Mouse (Mus musculus) liver, embryonic 16.5 days (tissue): ENCODE results near the gene Clk2. TPM values are rescaled to one million over a fixed set of nuclear protein-coding genes. Genes with fewer than 3 reads are reported as not detected.

ENCODE experiments used
- ATAC-seq: fragments of 200-750 bp; cut with Nextera tagmentation; 2 replicates; pipeline ENCODE4 v1.8.0; 2017; ENCODE audit warnings: low read depth, mild to moderate bottlenecking, moderate number of reproducible peaks, moderate library complexity
- H3K27ac ChIP-seq: fragments of 300-500 bp; sonication (generic); 2 replicates; pipeline ENCODE4 v1.5.1; 2014; ENCODE audit warnings: mild to moderate bottlenecking, low read length
- H3K27me3 ChIP-seq: fragments of 300-500 bp; sonication (generic); 2 replicates; pipeline ENCODE4 v1.6.1; 2014; ENCODE audit warnings: low read depth, low read length, mixed read lengths; ENCODE audit not compliant: control insufficient read depth, insufficient read depth
- H3K36me3 ChIP-seq: fragments of 300-500 bp; sonication (generic); 2 replicates; pipeline ENCODE4 v1.6.1; 2014; ENCODE audit warnings: mild to moderate bottlenecking; ENCODE audit not compliant: control insufficient read depth, insufficient read depth
- H3K4me1 ChIP-seq: fragments of 300-500 bp; sonication (generic); 2 replicates; pipeline ENCODE4 v1.6.1; 2014; ENCODE audit warnings: low read depth, low read length, mixed read lengths; ENCODE audit not compliant: control insufficient read depth
- H3K4me2 ChIP-seq: fragments of 300-500 bp; sonication (generic); 2 replicates; pipeline ENCODE4 v1.6.1; 2014; ENCODE audit warnings: low read depth, low read length, mixed read lengths
- H3K4me3 ChIP-seq: fragments of 300-500 bp; sonication (generic); 2 replicates; pipeline ENCODE4 v1.5.1; 2014; ENCODE audit warnings: low read depth, mild to moderate bottlenecking, low read length
- H3K9ac ChIP-seq: fragments of 300-500 bp; sonication (generic); 2 replicates; pipeline ENCODE4 v1.6.1; 2014; ENCODE audit warnings: low read depth, low read length
- H3K9me3 ChIP-seq: fragments of 300-500 bp; sonication (generic); replicated peaks from 2 replicates; pipeline ENCODE4 v1.6.1; 2016; ENCODE audit warnings: low read length; ENCODE audit not compliant: control insufficient read depth
- WGBS: fragments of 180-500 bp; shearing (Covaris S2); extraction: QIAGEN DNeasy Blood & Tissue Kit; methylation state at CpG from one replicate; pipeline ENCODE4 v1.1.7; 2014; ENCODE audit not compliant: insufficient replicate concordance; 5-methylcytosine and 5-hydroxymethylcytosine counted together
- polyA plus RNA-seq: library from polyadenylated mRNA; unstranded; fragments of >200 nt; fragmentation: Nextera tagmentation; extraction: Ambion mirVana; gene quantifications from 2 replicates; pipeline ENCODE4 v1.2.1, GENCODE M21; 2015

Gene Clk2
- polyA plus RNA-seq, 1 experiment from 2014 or later: 8.4 TPM

- Histone ChIP-seq H3K9ac (no peak overlapping the region), H3K9me3 (no peaks in the 10 kb centered on the region), H3K4me1 (peaks cover 4% of the 10 kb centered on the region), H3K27ac (no peak overlapping the region), H3K36me3 (no peaks in the 10 kb centered on the region), H3K4me2 (no peak overlapping the region), H3K4me3 (no peak overlapping the region), H3K27me3 (no peaks in the 10 kb centered on the region)
- 12% methylated on average over 8 of the region's 8 CpGs for WGBS
- ATAC-seq: no peak
These were observed 25.8 kb downstream of the Clk2 start for GRCm38 (mm10) chr3:89190436-89190835.

GRCm38 (mm10) chr3:89193351-89193750, 28.8 kb downstream of the Clk2 start:
- Histone ChIP-seq H3K4me2 (no peak overlapping the region), H3K9me3 (no peaks in the 10 kb centered on the region), H3K4me1 (peaks cover 16% of the 10 kb centered on the region), H3K4me3 (no peak overlapping the region), H3K36me3 (no peaks in the 10 kb centered on the region), H3K27ac (no peak overlapping the region), H3K9ac (no peak overlapping the region), H3K27me3 (no peaks in the 10 kb centered on the region)
- no peak for ATAC-seq
- 54% methylated on average over 1 of the region's 1 CpGs for WGBS

- Histone ChIP-seq H3K9ac (no peak overlapping the region), H3K4me3 (no peak overlapping the region), H3K9me3 (no peaks in the 10 kb centered on the region), H3K4me2 (no peak overlapping the region), H3K27ac (no peak overlapping the region), H3K4me1 (peaks cover 16% of the 10 kb centered on the region), H3K36me3 (no peaks in the 10 kb centered on the region), H3K27me3 (no peaks in the 10 kb centered on the region)
- ATAC-seq: no peak
- WGBS: 69% methylated on average over 2 of the region's 2 CpGs
These were observed 29.3 kb downstream of the Clk2 start for GRCm38 (mm10) chr3:89193853-89194252.

- ATAC-seq: peak; percentile 96
These were observed 31.6 kb downstream of the Clk2 start for GRCm38 (mm10) chr3:89195979-89196877.

GRCm38 (mm10) chr3:89199839-89200238, 35.2 kb downstream of the Clk2 start:
- no peaks in the 10 kb centered on the region for H3K36me3 ChIP-seq
- no peak overlapping the region for H3K4me2 ChIP-seq
- H3K4me3 ChIP-seq: no peak overlapping the region
- no peaks in the 10 kb centered on the region for H3K9me3 ChIP-seq
- H3K4me1 ChIP-seq: peaks cover 21% of the 10 kb centered on the region
- no peaks in the 10 kb centered on the region for H3K27me3 ChIP-seq
- ATAC-seq: no peak
- H3K9ac ChIP-seq: no peak overlapping the region
- H3K27ac ChIP-seq: no peak overlapping the region
- 46% methylated on average over 3 of the region's 3 CpGs for WGBS

More at GRCm38 (mm10) chr3:89195979-89196877, 31.6 kb downstream of the Clk2 start:
- H3K4me2 ChIP-seq: peak overlapping the region; percentile 87
- H3K27me3 ChIP-seq: no peaks in the 10 kb centered on the region
- peak overlapping the region; percentile 48 for H3K27ac ChIP-seq
- WGBS: 7% methylated on average over 33 of the region's 33 CpGs
- peaks cover 16% of the 10 kb centered on the region for H3K4me1 ChIP-seq
- H3K4me3 ChIP-seq: peak overlapping the region; percentile 64
- no peaks in the 10 kb centered on the region for H3K36me3 ChIP-seq
- no peaks in the 10 kb centered on the region for H3K9me3 ChIP-seq
- H3K9ac ChIP-seq: peak overlapping the region; percentile 67

DNA sequence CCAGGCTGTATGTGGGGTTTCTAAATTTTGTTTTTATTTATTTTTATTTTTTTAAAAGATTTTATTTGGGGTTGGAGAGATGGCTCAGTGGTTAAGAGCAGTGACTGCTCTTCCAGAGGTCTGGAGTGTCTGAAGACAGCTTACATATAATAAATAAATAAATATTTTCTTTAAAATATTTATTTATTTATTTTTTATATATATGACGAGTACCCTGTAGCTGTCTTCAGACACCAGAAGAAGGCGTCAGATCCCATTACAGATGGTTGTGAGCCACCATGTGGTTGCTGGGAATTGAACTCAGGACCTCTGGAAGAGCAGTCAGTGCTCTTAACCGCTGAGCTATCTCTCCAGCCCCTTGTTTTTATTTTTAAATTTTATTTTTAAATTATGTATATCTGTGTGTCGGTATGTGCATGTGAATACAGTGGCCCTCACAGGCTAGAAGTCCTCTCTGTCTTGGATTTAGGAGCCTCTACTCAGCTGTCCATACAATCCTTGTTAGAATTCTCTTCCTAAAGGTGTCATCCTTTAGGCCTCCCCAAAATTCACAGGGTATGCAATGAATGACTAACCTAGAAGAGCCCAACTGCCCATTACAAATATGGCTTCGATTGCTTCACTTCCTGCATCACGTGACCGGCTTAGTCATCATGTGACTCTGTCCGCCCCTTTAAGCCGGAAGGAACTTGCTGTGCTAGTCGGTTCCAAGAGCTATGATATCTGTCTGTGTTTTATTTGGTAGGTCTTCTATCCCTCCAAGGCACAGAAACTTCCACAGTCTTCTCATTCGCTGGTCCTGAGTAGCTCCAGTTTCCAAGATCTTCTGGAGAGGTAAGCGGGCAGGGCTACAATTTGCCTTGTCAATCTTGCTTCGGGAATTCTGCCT, 37.9 kb downstream of the Clk2 start, which contains the start of gene Gba:
TSS of gene Gba (plus strand) at position 676 of the 889 bp plus-strand sequence.
- peak within 1 kb of the TSS; percentile 51; the same call in 1 of the 2 replicates for H3K27ac ChIP-seq

GRCm38 (mm10) chr3:89203142-89203514, 38.5 kb downstream of the Clk2 start:
- Histone ChIP-seq H3K4me2 (peak overlapping the region; percentile 89), H3K9ac (peak overlapping the region; percentile 71), H3K4me3 (peak overlapping the region; percentile 74), H3K27me3 (no peaks in the 10 kb centered on the region), H3K36me3 (peaks cover 13% of the 10 kb centered on the region), H3K9me3 (no peaks in the 10 kb centered on the region), H3K27ac (peak overlapping the region; percentile 51; the same call in 1 of the 2 replicates), H3K4me1 (peaks cover 6% of the 10 kb centered on the region)
- ATAC-seq: peak; percentile 22; the same call in 1 of the 2 replicates
- WGBS: 29% methylated on average over 5 of the region's 5 CpGs

More for the DNA sequence above, 37.9 kb downstream of the Clk2 start, which contains the start of gene Gba:
- Histone ChIP-seq H3K9me3 (no peaks in the 10 kb centered on the region), H3K4me2 (peak within 1 kb of the TSS; percentile 89), H3K4me3 (peak within 1 kb of the TSS; percentile 74), H3K4me1 (peaks cover 6% of the 10 kb centered on the region), H3K36me3 (peaks cover 9% of the 10 kb centered on the region), H3K9ac (peak within 1 kb of the TSS; percentile 71), H3K27me3 (no peaks in the 10 kb centered on the region)
- ATAC-seq: peak; percentile 85
- 20% methylated on average over 13 of the region's 13 CpGs for WGBS

- H3K27ac ChIP-seq: no peak overlapping the region
- H3K9ac ChIP-seq: no peak overlapping the region
- WGBS: 84% methylated on average over 7 of the region's 7 CpGs
- ATAC-seq: no peak
- peaks cover 6% of the 10 kb centered on the region for H3K4me1 ChIP-seq
- H3K9me3 ChIP-seq: no peaks in the 10 kb centered on the region
- no peak overlapping the region for H3K4me3 ChIP-seq
- peaks cover 33% of the 10 kb centered on the region for H3K36me3 ChIP-seq
- no peak overlapping the region for H3K4me2 ChIP-seq
- no peaks in the 10 kb centered on the region for H3K27me3 ChIP-seq
These were observed 41.5 kb downstream of the Clk2 start for GRCm38 (mm10) chr3:89206079-89206478.
